Mouse (Mus musculus) forebrain, embryonic 15.5 days (tissue): ENCODE measurements around the gene Fhad1. TPM values are rescaled to one million over a fixed set of nuclear protein-coding genes. Genes with fewer than 3 reads are reported as not detected.

ENCODE experiments used
- ATAC-seq: fragments of 200-750 bp; cut with Nextera tagmentation; replicated peaks from 2 replicates; pipeline ENCODE4 v1.8.0; 2017; ENCODE audit warnings: mild to moderate bottlenecking, moderate TSS enrichment, moderate library complexity
- H3K27ac ChIP-seq: fragments of 300-500 bp; sonication (generic); replicated peaks from 2 replicates; pipeline ENCODE4 v1.5.1; 2015; ENCODE audit warnings: mild to moderate bottlenecking, inconsistent platforms
- H3K27me3 ChIP-seq: fragments of 300-500 bp; sonication (generic); 2 replicates; pipeline ENCODE4 v1.6.1; 2015; ENCODE audit warnings: inconsistent platforms
- H3K36me3 ChIP-seq: fragments of 300-500 bp; sonication (generic); 2 replicates; pipeline ENCODE4 v1.6.1; 2015; ENCODE audit warnings: mild to moderate bottlenecking, inconsistent platforms
- H3K4me1 ChIP-seq: fragments of 300-500 bp; sonication (generic); 2 replicates; pipeline ENCODE4 v1.6.1; 2015; ENCODE audit warnings: inconsistent platforms
- H3K4me2 ChIP-seq: fragments of 300-500 bp; sonication (generic); replicated peaks from 2 replicates; pipeline ENCODE4 v1.6.1; 2015; ENCODE audit warnings: mild to moderate bottlenecking, inconsistent platforms
- H3K4me3 ChIP-seq: fragments of 300-500 bp; sonication (generic); 2 replicates; pipeline ENCODE4 v1.5.1; 2015; ENCODE audit warnings: mild to moderate bottlenecking, inconsistent platforms
- H3K9ac ChIP-seq: fragments of 300-500 bp; sonication (generic); replicated peaks from 2 replicates; pipeline ENCODE4 v1.6.1; 2015; ENCODE audit warnings: mild to moderate bottlenecking, inconsistent platforms
- H3K9me3 ChIP-seq: fragments of 300-500 bp; sonication (generic); 2 replicates; pipeline ENCODE4 v1.6.1; 2016; ENCODE audit warnings: inconsistent platforms
- WGBS: fragments of 180-500 bp; shearing (Covaris S2); methylation state at CpG from one replicate; pipeline ENCODE4 v1.1.7; 2015; ENCODE audit warnings: mixed read lengths; 5-methylcytosine and 5-hydroxymethylcytosine counted together
- polyA plus RNA-seq: library from polyadenylated mRNA; unstranded; fragments of >200 nt; fragmentation: Nextera tagmentation; extraction: Ambion mirVana; gene quantifications from 2 replicates; pipeline ENCODE4 v1.2.1, GENCODE M21; 2015

Fhad1 gene
- polyA plus RNA-seq, 1 experiment from 2014 or later = 3.7 TPM

- H3K4me1 ChIP-seq = peaks cover 17% of the 10 kb centered on the region
- no peak overlapping the region for H3K9ac ChIP-seq
- no peak overlapping the region for H3K4me3 ChIP-seq
- no peaks in the 10 kb centered on the region for H3K36me3 ChIP-seq
- H3K27me3 ChIP-seq = no peaks in the 10 kb centered on the region
- 83% methylated on average over 5 of the region's 5 CpGs for WGBS
- no peaks in the 10 kb centered on the region for H3K9me3 ChIP-seq
- no peak overlapping the region for H3K4me2 ChIP-seq
- ATAC-seq = no peak
- no peak overlapping the region for H3K27ac ChIP-seq
Measured at GRCm38 (mm10) chr4:141993347-141994061, 21.4 kb downstream of the Fhad1 start.

DNA sequence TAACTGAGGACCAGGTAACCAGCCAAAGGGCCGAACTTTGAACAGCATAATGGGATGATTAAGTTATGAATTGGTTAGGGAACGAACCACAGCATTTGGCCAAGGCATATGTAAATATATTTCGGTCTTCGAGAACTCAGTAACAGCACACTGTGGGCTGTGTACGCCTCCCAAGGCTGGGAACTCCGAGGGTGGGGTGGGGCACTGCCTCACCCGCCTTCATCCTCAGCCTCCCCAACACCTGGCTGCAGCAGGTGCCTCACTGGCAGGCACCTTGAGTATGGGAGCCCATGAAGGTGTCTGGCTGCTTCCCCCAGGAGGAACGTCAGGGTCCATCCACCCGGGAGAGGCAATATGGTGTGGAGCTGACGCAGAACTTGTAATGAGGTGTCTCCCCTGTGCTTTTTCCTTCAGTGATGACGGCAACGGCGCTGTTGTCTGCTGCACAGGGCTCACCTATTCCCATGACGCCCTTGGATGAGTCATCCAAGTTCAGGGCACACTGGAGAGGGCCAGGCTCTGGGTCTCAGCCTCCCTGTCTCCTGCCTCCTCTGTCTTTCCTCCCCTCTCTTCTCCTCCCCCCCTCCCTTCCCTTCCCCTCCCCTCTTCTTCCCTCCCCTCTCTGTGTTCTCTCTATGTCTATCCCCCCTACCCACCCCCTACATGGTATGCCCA, 22.2 kb downstream of the Fhad1 start:
- ATAC-seq = no peak
- Histone ChIP-seq H3K27ac (no peak overlapping the region), H3K9ac (no peak overlapping the region), H3K9me3 (no peaks in the 10 kb centered on the region), H3K4me3 (no peak overlapping the region), H3K4me1 (peaks cover 10% of the 10 kb centered on the region), H3K27me3 (no peaks in the 10 kb centered on the region), H3K36me3 (no peaks in the 10 kb centered on the region), H3K4me2 (no peak overlapping the region)
- WGBS = 87% methylated on average over 14 of the region's 14 CpGs

DNA sequence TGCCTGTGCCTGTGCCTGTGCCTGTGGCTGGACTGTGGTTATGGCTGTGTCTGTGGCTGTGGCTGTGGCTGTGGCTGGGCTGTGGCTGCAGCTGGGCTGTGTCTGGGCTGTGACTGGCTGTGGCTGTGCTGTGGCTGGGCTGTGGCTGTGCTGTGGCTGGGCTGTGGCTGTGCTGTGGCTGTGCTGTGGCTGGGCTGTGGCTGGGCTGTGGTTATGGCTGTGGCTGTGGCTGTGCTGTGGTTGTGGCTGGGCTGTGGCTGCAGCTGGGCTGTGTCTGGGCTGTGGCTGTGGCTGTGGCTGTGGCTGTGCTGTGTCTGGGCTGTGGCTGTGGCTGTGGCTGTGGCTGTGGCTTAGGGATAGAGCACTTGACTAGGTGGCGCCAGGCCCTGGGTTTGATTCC, 26.7 kb downstream of the Fhad1 start:
- Histone ChIP-seq H3K4me1 (peaks cover 3% of the 10 kb centered on the region; the same call in 1 of the 2 replicates), H3K4me2 (no peak overlapping the region), H3K36me3 (no peaks in the 10 kb centered on the region), H3K4me3 (no peak overlapping the region), H3K9ac (no peak overlapping the region), H3K27ac (no peak overlapping the region), H3K9me3 (no peaks in the 10 kb centered on the region), H3K27me3 (no peaks in the 10 kb centered on the region)
- ATAC-seq = no peak
- whole genome bisulfite sequencing = 86% methylated on average over 1 of the region's 1 CpGs

DNA sequence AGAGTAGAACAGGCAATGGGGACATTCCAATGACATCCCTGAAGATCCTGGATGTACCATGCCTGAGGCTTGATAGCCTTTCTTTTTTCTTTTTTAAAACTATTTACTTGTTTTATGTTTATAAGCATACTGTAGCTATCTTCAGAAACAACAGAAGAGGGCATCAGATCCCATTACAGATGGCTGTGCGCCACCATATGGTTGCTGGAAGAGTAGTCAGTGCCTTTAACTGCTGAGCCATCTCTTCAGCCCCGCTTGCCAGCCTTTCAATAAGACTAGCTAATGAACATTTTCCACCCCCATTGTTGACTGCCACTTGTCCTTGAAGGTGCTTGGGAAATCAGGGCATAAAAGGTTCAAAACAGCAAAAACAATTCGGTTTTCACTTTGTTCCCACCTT, 31.2 kb downstream of the Fhad1 start:
- H3K4me1 ChIP-seq = peaks cover 6% of the 10 kb centered on the region; the same call in 1 of the 2 replicates
- H3K9ac ChIP-seq = no peak overlapping the region
- H3K4me3 ChIP-seq = no peak overlapping the region
- no peaks in the 10 kb centered on the region for H3K36me3 ChIP-seq
- no peaks in the 10 kb centered on the region for H3K27me3 ChIP-seq
- H3K4me2 ChIP-seq = no peak overlapping the region
- H3K9me3 ChIP-seq = no peaks in the 10 kb centered on the region
- no peak overlapping the region for H3K27ac ChIP-seq
- WGBS = 44% methylated on average over 3 of the region's 3 CpGs
- no peak for ATAC-seq

GRCm38 (mm10) chr4:141981475-141981874, 33.4 kb downstream of the Fhad1 start:
- 71% methylated on average over 3 of the region's 3 CpGs for WGBS
- no peak overlapping the region for H3K9ac ChIP-seq
- no peaks in the 10 kb centered on the region for H3K36me3 ChIP-seq
- no peak overlapping the region for H3K4me2 ChIP-seq
- no peaks in the 10 kb centered on the region for H3K27me3 ChIP-seq
- ATAC-seq = no peak
- H3K4me3 ChIP-seq = no peak overlapping the region
- peaks cover 6% of the 10 kb centered on the region; the same call in 1 of the 2 replicates for H3K4me1 ChIP-seq
- H3K9me3 ChIP-seq = no peaks in the 10 kb centered on the region
- no peak overlapping the region for H3K27ac ChIP-seq

- no peaks in the 10 kb centered on the region for H3K27me3 ChIP-seq
- no peak for ATAC-seq
- H3K36me3 ChIP-seq = no peaks in the 10 kb centered on the region
- H3K4me3 ChIP-seq = no peak overlapping the region
- 61% methylated on average over 11 of the region's 11 CpGs for WGBS
- no peak overlapping the region for H3K4me2 ChIP-seq
- H3K27ac ChIP-seq = no peak overlapping the region
- H3K9ac ChIP-seq = no peak overlapping the region
- peaks cover 6% of the 10 kb centered on the region; the same call in 1 of the 2 replicates for H3K4me1 ChIP-seq
- H3K9me3 ChIP-seq = no peaks in the 10 kb centered on the region
Measured at GRCm38 (mm10) chr4:141978582-141978981, 36.3 kb downstream of the Fhad1 start.

- Histone ChIP-seq H3K9me3 (no peaks in the 10 kb centered on the region), H3K27ac (no peak overlapping the region), H3K27me3 (no peaks in the 10 kb centered on the region), H3K36me3 (no peaks in the 10 kb centered on the region), H3K4me3 (no peak overlapping the region), H3K4me2 (no peak overlapping the region), H3K9ac (no peak overlapping the region), H3K4me1 (no peaks in the 10 kb centered on the region)
- 48% methylated on average over 9 of the region's 9 CpGs for WGBS
- no peak for ATAC-seq
Measured at GRCm38 (mm10) chr4:141977346-141977745, 37.5 kb downstream of the Fhad1 start.

GRCm38 (mm10) chr4:141976163-141976562, 38.7 kb downstream of the Fhad1 start:
- H3K9ac ChIP-seq = no peak overlapping the region
- no peak overlapping the region for H3K27ac ChIP-seq
- 54% methylated on average over 4 of the region's 4 CpGs for WGBS
- no peak overlapping the region for H3K4me3 ChIP-seq
- no peaks in the 10 kb centered on the region for H3K4me1 ChIP-seq
- H3K4me2 ChIP-seq = no peak overlapping the region
- H3K36me3 ChIP-seq = no peaks in the 10 kb centered on the region
- no peaks in the 10 kb centered on the region for H3K9me3 ChIP-seq
- no peak for ATAC-seq
- H3K27me3 ChIP-seq = no peaks in the 10 kb centered on the region

- peak; percentile 63; the same call in 1 of the 2 replicates for ATAC-seq
- H3K4me3 ChIP-seq = no peak overlapping the region
- H3K9me3 ChIP-seq = peaks cover 3% of the 10 kb centered on the region; the same call in 1 of the 2 replicates
- H3K27ac ChIP-seq = no peak overlapping the region
- 0 out of 2 replicates have a peak, but pooled peaks cover 2% of the 10 kb centered on the region for H3K4me1 ChIP-seq
- WGBS = 17% methylated on average over 6 of the region's 6 CpGs
- H3K27me3 ChIP-seq = no peaks in the 10 kb centered on the region
- H3K4me2 ChIP-seq = no peak overlapping the region
- no peaks in the 10 kb centered on the region for H3K36me3 ChIP-seq
- no peak overlapping the region for H3K9ac ChIP-seq
Measured at GRCm38 (mm10) chr4:141964575-141964974, 50.3 kb downstream of the Fhad1 start.

GRCm38 (mm10) chr4:141963907-141964306, 51.0 kb downstream of the Fhad1 start:
- Histone ChIP-seq H3K9ac (no peak overlapping the region), H3K4me2 (no peak overlapping the region), H3K36me3 (no peaks in the 10 kb centered on the region), H3K27me3 (no peaks in the 10 kb centered on the region), H3K4me3 (no peak overlapping the region), H3K4me1 (0 out of 2 replicates have a peak, but pooled peaks cover 2% of the 10 kb centered on the region), H3K27ac (no peak overlapping the region), H3K9me3 (peaks cover 3% of the 10 kb centered on the region; the same call in 1 of the 2 replicates)
- no peak for ATAC-seq
- 90% methylated on average over 3 of the region's 3 CpGs for WGBS

DNA sequence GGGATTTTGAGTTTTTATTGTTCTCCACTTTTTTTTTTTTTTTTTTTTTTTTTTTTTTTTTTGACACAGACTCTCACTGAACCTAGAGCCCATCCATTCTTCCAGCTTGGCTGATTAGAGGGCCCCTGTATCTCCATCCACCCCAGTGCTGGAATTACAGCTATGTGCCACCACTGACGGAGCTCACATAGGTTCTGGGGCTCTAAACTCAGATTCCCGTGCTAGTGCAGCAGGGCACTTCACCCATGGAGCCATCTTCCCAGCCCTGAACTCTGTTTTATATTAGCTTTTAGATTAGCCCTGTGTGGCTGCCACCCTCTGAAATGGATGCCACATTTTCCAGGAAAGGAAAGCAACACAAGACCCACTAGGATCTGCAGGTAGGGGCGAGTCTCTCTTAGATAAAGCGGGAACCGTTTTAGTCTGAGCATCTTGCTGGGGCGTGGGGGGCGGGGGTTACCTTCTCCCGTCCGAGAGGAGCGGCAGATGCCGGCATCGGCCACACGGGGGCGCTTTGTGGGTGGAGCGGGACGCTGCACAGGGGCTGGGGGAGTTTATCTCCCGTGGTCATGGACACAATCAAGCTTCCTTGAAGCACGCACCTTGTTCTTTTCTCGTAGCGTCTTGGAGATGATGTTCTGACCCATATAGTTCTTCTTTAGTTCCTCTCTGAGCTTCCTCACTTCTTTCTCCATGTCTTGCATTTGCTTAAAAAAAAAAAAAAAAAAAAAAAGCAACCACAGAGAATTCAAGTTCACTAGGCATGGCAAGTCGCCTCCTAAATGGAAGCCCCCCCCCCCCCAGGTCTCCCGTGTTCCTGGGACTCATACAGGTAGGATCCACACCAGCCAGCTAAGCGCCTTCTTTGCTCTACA, 51.8 kb downstream of the Fhad1 start:
- Histone ChIP-seq H3K36me3 (no peaks in the 10 kb centered on the region), H3K4me2 (no peak overlapping the region), H3K4me3 (no peak overlapping the region), H3K27ac (no peak overlapping the region), H3K4me1 (peaks cover 6% of the 10 kb centered on the region), H3K9ac (no peak overlapping the region), H3K27me3 (no peaks in the 10 kb centered on the region), H3K9me3 (peaks cover 3% of the 10 kb centered on the region; the same call in 1 of the 2 replicates)
- ATAC-seq = no peak
- 12% methylated on average over 23 of the region's 23 CpGs for WGBS

GRCm38 (mm10) chr4:141960037-141960436, 54.8 kb downstream of the Fhad1 start:
- H3K27ac ChIP-seq = no peak overlapping the region
- H3K4me2 ChIP-seq = no peak overlapping the region
- no peak overlapping the region for H3K4me3 ChIP-seq
- H3K27me3 ChIP-seq = no peaks in the 10 kb centered on the region
- no peaks in the 10 kb centered on the region for H3K36me3 ChIP-seq
- ATAC-seq = no peak
- peaks cover 6% of the 10 kb centered on the region for H3K4me1 ChIP-seq
- 88% methylated on average over 8 of the region's 8 CpGs for WGBS
- peaks cover 3% of the 10 kb centered on the region; the same call in 1 of the 2 replicates for H3K9me3 ChIP-seq
- H3K9ac ChIP-seq = no peak overlapping the region
